Mouse (Mus musculus) adipocyte (in vitro differentiated cells): ENCODE measurements around the gene Jun.

ENCODE experiments used
- DNase-seq: peaks from one replicate; pipeline ENCODE4 v3.0.0-alpha.2; 2016; ENCODE audit warnings: low spot score

Jun gene

GRCm38 (mm10) chr4:95052025-95052899 is at the start of gene Jun:
Gene Jun, minus strand, starts transcription at chr4:95052222.
- DNase-seq = peak; percentile 99

GRCm38 (mm10) chr4:95101684-95102083 is 49.7 kb upstream of the Jun start:
- DNase-seq = no peak

- peak; percentile 47 for DNase-seq
Measured at GRCm38 (mm10) chr4:95100694-95101093, 48.7 kb upstream of the Jun start.

DNA sequence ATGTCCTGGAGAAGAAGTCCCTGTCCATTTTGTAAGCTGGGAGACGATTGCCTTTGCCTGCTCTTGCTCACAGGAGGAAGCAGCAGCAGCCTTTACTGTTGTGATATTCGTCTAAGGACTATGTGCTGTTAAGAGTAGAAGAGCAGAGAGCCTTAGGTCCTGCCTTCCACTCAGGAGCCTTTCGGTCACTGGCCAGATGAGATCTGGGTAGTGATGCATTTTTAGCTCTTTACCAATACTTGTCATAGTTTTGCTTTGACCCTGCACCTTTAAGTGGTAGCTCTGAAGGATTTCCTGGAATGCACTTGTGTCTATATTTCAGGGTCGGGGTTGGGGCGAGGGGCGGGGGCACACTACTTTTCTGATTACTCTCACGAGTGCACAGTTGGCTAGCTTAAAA is 47.4 kb upstream of the Jun start:
- DNase-seq = no peak

DNA sequence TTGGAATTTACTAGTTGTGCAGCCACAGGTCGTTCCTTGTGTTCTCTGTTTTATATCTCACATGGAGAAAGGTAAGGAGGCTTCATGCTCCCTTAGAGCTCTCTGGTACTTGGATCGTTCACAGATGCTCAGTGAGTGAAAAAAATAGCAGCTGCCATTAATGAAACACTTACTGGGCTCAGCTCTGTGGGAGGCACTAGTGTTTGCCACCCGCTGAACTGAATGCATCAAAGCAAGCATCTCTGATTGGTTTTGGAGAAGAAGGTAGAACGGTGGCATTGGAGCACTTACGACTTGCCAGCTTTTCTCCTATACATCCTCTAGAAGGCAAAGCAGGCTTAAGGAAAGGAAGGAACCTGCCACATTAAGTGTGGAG is 46.7 kb upstream of the Jun start:
- no peak for DNase-seq

GRCm38 (mm10) chr4:95097942-95098721 is 46.1 kb upstream of the Jun start:
- DNase-seq = no peak

DNA sequence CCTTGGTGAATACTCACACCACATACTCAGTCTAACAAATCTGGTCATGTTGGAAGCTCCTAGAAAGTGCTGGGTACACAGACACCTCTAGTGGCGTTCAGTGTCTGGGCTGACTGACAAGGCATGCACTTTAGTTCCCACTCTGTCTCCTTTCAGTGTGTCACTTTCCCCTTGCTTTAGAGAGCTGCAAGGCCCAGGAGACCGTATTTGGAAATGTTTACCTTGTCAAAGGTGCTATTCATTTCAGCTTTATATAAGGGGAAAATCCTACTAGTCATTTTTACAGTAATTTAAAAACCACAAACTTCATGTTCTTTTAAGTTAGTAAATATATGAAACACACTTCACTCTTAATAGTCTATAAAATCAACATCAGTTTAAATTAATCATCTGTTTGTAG is 44.7 kb upstream of the Jun start:
- no peak for DNase-seq

- DNase-seq = no peak
Measured at GRCm38 (mm10) chr4:95095911-95096310, 43.9 kb upstream of the Jun start.

GRCm38 (mm10) chr4:95095355-95095754 is 43.3 kb upstream of the Jun start:
- DNase-seq = peak; percentile 53

GRCm38 (mm10) chr4:95094700-95095113 is 42.7 kb upstream of the Jun start:
- peak; percentile 66 for DNase-seq

GRCm38 (mm10) chr4:95093615-95094014 is 41.6 kb upstream of the Jun start:
- peak; percentile 47 for DNase-seq

DNA sequence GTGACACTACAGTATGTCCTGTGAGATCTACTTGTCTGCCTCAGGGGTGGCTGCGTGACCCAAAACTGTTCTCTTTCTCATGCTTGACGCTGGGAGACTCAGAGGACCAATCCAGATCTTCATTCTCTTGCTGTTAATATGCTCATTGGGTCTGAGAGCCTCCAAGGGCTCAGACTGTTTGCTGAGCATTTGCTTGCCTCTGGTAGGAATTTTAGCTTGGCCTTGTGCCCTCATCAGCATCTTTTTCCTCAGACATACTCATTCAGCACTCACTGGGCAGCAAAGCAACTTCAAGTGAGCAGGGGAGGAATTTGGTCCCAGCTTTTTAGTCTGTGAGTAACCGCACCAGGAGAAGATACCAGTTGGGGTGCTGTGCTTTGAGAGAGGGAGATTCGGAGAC is 40.5 kb upstream of the Jun start:
- no peak for DNase-seq

- DNase-seq = no peak
Measured at GRCm38 (mm10) chr4:95091536-95091935, 39.5 kb upstream of the Jun start.

- no peak for DNase-seq
Measured at GRCm38 (mm10) chr4:95089968-95090367, 37.9 kb upstream of the Jun start.

DNA sequence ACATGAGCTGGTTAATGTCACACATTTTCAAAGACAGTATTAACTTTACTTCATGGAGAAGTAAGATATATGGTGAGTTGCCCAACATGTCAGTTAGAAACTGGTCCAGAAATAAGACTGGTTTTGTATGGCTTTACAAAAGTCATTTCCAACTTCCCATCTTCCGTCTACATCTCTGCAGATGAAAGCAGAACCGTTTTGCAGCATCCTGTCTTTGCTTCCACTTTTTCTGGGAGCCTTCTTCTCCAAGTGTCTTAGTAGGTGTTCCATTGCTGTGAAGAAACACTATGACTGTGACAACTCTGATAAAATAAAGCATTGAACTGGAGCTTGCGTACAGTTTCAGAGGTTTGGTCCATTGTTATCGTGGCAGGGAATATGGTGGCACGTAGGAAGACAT is 37.0 kb upstream of the Jun start:
- no peak for DNase-seq

DNA sequence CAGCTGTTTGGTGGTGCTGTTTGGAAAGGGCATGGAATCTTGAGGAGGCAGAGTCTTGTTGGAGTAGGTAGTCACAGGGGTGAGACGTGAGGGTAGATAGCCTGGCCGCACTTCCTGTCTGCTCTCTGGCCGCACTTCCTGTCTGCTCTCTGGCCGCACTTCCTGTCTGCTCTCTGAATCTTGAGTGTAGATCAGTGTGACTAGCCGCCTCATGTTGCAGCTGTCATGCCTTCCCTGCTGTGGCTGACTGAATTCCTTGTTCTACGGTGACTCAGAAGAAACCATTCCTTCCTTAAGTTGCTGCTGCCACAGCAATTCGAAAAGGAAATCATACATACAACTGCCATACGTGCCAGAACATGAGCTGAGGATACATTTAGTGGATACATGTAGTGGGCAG is 31.9 kb upstream of the Jun start:
- DNase-seq = no peak

DNA sequence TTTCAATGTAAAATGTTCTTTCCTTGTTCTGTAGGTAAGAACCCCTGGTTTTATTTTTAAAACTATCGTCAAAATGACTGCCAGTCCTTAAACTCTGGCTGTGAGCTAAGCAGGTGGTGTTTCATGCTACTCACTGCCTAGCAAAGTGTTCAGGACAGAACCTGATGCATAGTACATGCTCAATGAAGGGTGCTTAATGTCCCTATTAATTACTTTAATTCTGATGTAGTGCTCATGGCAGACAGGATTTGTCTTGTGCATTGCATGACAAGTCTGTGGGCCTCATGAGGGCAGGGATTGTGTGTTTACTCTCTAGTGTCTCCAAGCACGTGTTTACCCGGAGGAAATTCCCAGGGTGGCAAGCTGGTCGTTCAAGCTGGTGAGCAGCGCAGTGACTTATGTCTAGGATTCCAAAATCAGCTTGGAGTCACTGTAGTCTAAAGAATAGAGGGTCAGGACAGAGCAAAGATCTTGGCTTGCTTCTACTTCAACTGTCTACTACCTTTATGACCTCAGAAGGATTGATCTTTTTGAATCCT is 31.2 kb upstream of the Jun start:
- peak; percentile 59 for DNase-seq

DNA sequence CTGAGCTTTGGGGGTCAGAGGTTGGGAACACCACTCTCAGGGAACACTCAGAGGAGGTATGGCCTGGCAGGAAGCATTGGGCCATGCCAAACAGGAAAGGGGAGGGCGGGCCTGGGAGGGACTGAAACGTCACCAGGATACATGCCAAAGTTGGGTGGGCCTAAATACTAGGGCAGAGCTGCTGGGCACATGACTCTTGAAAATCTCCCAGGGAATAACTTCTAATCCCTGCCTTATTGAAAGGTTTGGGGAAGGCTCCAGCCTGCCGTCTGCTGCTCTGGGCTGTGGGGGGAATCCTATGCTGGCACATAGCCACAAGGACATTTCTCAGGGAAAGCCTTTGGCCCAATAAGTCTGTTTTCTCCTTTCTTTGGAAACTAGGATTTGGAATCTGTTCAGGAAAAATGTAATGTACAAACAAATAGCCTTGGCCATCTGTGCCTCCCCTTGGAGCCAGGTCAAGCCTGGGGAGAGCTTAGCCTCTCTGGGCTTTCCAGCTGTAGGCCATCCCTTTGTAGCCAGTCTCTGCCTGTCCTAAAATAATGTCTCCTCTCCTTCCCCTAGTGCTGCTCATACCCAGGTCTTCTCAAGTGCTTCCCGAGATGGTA is 30.6 kb upstream of the Jun start:
- DNase-seq = peak; percentile 98

GRCm38 (mm10) chr4:95081632-95082031 is 29.6 kb upstream of the Jun start:
- peak; percentile 32 for DNase-seq

- no peak for DNase-seq
Measured at GRCm38 (mm10) chr4:95078625-95079024, 26.6 kb upstream of the Jun start.

- no peak for DNase-seq
Measured at GRCm38 (mm10) chr4:95076279-95076678, 24.3 kb upstream of the Jun start.

- DNase-seq = no peak
Measured at GRCm38 (mm10) chr4:95075591-95076002, 23.6 kb upstream of the Jun start.

DNA sequence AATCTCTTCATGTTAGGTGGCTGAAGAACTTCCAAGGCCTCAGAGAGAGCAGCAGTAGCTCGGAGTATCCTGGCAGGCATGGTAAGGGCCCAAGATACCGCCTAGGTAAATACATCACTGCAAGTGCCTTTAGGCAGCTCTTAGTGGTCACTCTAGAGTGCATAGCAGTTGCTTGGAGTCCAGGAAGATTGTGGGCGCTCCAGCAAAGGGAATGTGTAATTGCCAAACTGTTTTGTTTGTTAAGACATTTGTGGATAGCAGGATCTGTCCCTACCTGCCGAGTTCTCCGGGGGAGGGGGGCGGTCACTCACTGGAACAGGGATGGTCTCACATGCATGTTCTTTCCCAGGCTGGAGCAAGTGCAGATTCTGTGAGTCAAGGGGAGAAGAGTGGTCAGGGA is 22.3 kb upstream of the Jun start:
- DNase-seq = no peak
